Mouse (Mus musculus): ENCODE data around the gene Fcgr3. TPM values are rescaled to one million over a fixed set of nuclear protein-coding genes. Genes with fewer than 3 reads are reported as not detected.
A peak's percentile ranks its signal among the peaks of the same experiment; 100 is the strongest.

Fcgr3 gene
- polyA plus RNA-seq, 1 experiment from 2014 or later, result 10.4 TPM

DNA sequence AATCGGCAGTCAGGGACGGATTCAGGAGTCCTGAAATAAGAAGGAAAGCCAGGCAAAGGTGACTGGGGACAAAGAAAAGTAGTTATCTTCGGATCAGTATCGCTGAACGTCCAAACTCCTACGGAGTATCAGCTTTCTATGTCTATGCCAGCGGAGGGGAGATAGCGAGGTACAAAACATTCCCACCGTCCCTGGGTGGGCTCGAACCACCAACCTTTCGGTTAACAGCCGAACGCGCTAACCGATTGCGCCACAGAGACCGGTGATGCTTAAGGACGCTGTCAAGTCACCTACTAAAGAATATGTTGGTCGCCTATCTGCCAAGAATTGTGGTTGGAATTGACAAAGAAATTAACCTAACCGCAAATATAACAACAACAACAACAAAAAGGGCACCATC, 31.0 kb downstream of the Fcgr3 start:
- Histone ChIP-seq H3K27me3 (peaks cover 31% of the 10 kb centered on the region), H3K4me1 (replicated peaks) (peaks cover 18% of the 10 kb centered on the region), H3K4me3 (peak overlapping the region; percentile 65), H3K9ac (peak overlapping the region; percentile 45), H3K27ac (no peak overlapping the region), H3K9me3 (replicated peaks) (no peaks in the 10 kb centered on the region), H3K36me3 (no peaks in the 10 kb centered on the region), H3K4me2 (peak overlapping the region; percentile 93)
- ATAC-seq (replicated peaks; ENCODE audit: insufficient number of reproducible peaks, insufficient read depth, low FRiP score, low read depth), result peak; percentile 66; the same call in 1 of the 2 replicates
- WGBS, result under 1% methylated on average over 20 of the region's 20 CpGs

GRCm38 (mm10) chr1:171033196-171033595, 31.5 kb downstream of the Fcgr3 start:
- WGBS, result 0% methylated on average over 16 of the region's 16 CpGs
- Histone ChIP-seq H3K4me2 (peak overlapping the region; percentile 93), H3K27me3 (peaks cover 31% of the 10 kb centered on the region), H3K4me1 (replicated peaks) (peaks cover 18% of the 10 kb centered on the region), H3K27ac (no peak overlapping the region), H3K4me3 (peak overlapping the region; percentile 65), H3K36me3 (no peaks in the 10 kb centered on the region), H3K9me3 (replicated peaks) (no peaks in the 10 kb centered on the region), H3K9ac (peak overlapping the region; percentile 45)
- ATAC-seq (replicated peaks; ENCODE audit: insufficient number of reproducible peaks, insufficient read depth, low FRiP score, low read depth), result no peak

- Histone ChIP-seq H3K4me2 (peak overlapping the region; percentile 93), H3K4me1 (replicated peaks) (peaks cover 18% of the 10 kb centered on the region), H3K36me3 (no peaks in the 10 kb centered on the region), H3K27me3 (peaks cover 31% of the 10 kb centered on the region), H3K4me3 (peak overlapping the region; percentile 65), H3K9ac (peak overlapping the region; percentile 45), H3K27ac (no peak overlapping the region), H3K9me3 (replicated peaks) (no peaks in the 10 kb centered on the region)
- ATAC-seq (replicated peaks; ENCODE audit: insufficient number of reproducible peaks, insufficient read depth, low FRiP score, low read depth), result 0 out of 2 replicates have a peak, but pooled peaks have one; percentile 21
- WGBS, result 7% methylated on average over 10 of the region's 10 CpGs
These were observed 32.0 kb downstream of the Fcgr3 start for GRCm38 (mm10) chr1:171032691-171033090.

DNA sequence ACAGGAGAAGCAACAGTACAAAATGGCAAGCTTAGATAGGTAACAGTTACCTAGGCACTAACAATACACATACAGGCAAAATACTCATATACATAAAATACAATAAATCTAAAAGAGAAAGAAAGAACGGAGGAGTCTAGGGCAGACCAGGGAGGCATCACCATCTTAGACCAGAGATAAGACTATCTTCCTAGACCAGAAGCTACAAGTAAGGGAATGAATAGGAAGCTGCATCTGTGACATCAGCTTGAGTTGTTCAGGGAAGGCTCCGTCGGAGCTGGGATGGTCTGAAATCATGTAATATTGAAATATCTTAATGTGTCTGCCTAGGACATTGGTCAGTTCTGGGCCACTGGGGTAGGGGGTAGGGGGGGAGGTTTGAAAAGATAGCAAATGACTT, 33.0 kb downstream of the Fcgr3 start:
- no peaks in the 10 kb centered on the region for H3K36me3 ChIP-seq
- H3K4me3 ChIP-seq, result no peak overlapping the region
- no peaks in the 10 kb centered on the region for H3K9me3 ChIP-seq (replicated peaks)
- H3K27ac ChIP-seq, result no peak overlapping the region
- no peak overlapping the region for H3K9ac ChIP-seq
- no peak overlapping the region for H3K4me2 ChIP-seq
- H3K27me3 ChIP-seq, result peaks cover 31% of the 10 kb centered on the region
- peaks cover 18% of the 10 kb centered on the region for H3K4me1 ChIP-seq (replicated peaks)
- ATAC-seq (replicated peaks; ENCODE audit: insufficient number of reproducible peaks, insufficient read depth, low FRiP score, low read depth), result no peak
- WGBS, result 76% methylated on average over 3 of the region's 3 CpGs

- WGBS, result 69% methylated on average over 7 of the region's 7 CpGs
- no peak for ATAC-seq (replicated peaks; ENCODE audit: insufficient number of reproducible peaks, insufficient read depth, low FRiP score, low read depth)
These were observed 45.3 kb downstream of the Fcgr3 start for GRCm38 (mm10) chr1:171019311-171019950.

DNA sequence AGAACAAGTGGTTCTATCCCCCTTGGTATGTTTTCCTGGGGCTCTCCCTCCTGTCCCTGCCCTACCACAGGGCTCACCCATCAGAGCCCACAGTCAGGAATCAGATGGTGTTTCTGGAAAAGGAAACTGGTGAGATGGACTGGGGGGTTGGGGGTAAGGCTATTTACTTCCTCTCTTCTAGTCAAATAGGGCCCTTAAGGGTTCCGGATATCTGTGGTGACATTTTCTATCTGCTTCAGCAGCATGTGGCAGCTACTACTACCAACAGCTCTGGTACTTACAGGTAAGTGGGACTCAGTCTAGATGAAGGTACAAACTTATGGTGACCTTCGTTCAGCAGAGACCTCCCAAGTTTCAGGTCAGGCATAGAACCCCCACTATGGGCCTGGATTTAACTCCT, 46.0 kb downstream of the Fcgr3 start, which contains the start of gene Fcgr4:
TSS of gene Fcgr4 (plus strand) at position 184 of the 400 bp plus-strand sequence.
- 65% methylated on average over 2 of the region's 2 CpGs for WGBS
- Histone ChIP-seq H3K4me2 (no peak within 1 kb of the TSS), H3K4me3 (no peak within 1 kb of the TSS), H3K36me3 (no peaks in the 10 kb centered on the region), H3K27me3 (no peaks in the 10 kb centered on the region), H3K4me1 (replicated peaks) (no peaks in the 10 kb centered on the region), H3K27ac (no peak within 1 kb of the TSS), H3K9ac (no peak within 1 kb of the TSS), H3K9me3 (replicated peaks) (no peaks in the 10 kb centered on the region)
- no peak for ATAC-seq (replicated peaks; ENCODE audit: insufficient number of reproducible peaks, insufficient read depth, low FRiP score, low read depth)

More at GRCm38 (mm10) chr1:171019311-171019950, 45.3 kb downstream of the Fcgr3 start:
- H3K27ac ChIP-seq, result no peak overlapping the region
- no peaks in the 10 kb centered on the region for H3K27me3 ChIP-seq
- H3K36me3 ChIP-seq, result no peaks in the 10 kb centered on the region
- H3K4me3 ChIP-seq, result no peak overlapping the region
- H3K4me1 ChIP-seq (replicated peaks), result no peaks in the 10 kb centered on the region
- H3K4me2 ChIP-seq, result no peak overlapping the region
- H3K9me3 ChIP-seq (replicated peaks), result no peaks in the 10 kb centered on the region
- no peak overlapping the region for H3K9ac ChIP-seq

DNA sequence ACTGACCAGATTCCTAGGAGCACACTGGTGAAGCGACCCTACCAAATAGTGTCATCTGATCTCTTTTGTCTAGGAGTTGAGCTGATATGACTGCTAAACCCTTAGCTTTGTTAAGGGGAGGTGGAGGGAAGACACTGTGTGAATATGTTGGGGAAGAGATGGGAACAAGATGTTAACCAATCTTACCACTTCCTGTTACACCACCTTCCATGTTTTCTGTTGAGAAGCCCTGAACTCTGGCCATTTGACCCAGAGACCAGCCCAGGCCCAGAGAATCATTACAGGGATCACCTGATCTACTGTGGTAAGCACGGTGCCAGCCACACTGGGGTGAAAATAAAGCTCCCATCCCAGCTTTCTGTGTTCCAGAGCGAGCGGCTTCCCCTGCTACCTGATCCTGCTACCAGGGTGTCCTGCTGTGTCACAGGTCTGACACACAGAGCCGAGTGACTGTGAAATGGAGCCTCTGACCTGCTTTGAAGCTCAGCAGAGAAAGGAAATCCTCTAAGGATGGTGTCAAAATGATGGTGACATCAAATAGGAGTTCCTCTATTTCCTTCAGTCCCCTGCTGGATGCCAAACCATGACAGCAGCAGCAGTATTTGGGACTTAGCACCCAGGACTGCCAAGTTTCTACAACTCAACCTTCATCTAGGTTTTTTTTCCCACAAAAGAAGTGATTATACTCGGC, 47.1 kb downstream of the Fcgr3 start:
- WGBS, result 43% methylated on average over 6 of the region's 6 CpGs
- H3K4me3 ChIP-seq, result no peak overlapping the region
- no peak overlapping the region for H3K9ac ChIP-seq
- no peaks in the 10 kb centered on the region for H3K4me1 ChIP-seq (replicated peaks)
- H3K27me3 ChIP-seq, result no peaks in the 10 kb centered on the region
- no peaks in the 10 kb centered on the region for H3K36me3 ChIP-seq
- H3K4me2 ChIP-seq, result no peak overlapping the region
- no peaks in the 10 kb centered on the region for H3K9me3 ChIP-seq (replicated peaks)
- ATAC-seq (replicated peaks; ENCODE audit: insufficient number of reproducible peaks, insufficient read depth, low FRiP score, low read depth), result no peak
- H3K27ac ChIP-seq, result no peak overlapping the region

DNA sequence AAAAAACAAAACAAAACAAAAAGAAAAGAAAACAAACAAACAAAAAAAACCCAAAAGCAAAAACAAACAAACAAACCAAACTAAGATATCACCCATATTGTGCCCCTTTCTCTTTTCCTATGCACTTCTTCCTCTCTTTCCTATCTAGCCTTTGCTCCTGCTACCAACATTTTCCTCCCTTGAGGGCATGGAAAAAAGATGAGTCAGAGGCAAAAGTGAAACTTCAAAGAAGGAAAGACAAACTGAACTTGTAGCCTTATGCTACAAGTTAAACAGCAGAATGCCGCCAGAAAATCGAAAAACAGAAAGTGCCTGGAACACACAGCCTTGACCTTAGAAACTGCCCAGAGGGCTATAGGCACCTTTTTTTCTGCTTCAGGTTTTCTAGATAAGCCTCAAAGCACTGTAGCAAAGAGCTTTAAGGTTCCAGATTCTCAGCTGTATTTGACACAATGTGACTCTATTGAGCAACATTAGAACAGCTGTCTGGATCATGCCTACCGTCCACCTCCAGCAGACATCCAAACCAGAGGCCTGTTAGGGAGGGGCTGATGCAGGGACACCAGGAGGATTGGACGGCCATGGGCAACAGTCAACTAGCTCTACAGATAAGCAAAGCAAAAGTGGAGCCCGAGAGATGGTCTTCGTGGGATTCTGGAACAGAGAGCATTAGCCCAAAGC, 47.9 kb downstream of the Fcgr3 start:
- no peak for ATAC-seq (replicated peaks; ENCODE audit: insufficient number of reproducible peaks, insufficient read depth, low FRiP score, low read depth)
- H3K4me2 ChIP-seq, result no peak overlapping the region

DNA sequence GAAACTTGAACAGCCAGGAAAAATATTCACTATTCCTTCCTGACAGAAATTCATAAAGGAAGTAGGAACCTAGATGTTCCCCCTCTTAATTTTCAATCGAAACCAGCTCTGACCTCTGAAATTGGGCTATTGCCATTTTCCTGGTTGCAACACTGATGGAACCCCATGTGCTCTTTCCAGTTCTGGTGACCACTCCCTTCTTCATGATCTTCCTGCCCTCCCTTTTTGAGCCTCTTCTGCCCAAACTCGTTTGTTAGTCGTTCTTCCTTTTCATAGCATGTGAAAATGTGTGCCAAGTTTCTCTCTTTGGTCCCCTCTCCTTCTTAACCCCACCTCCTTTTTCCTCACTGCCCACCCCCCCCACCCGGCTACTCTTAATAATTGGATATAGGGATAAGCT, 53.0 kb downstream of the Fcgr3 start:
- no peak overlapping the region for H3K27ac ChIP-seq
- no peak overlapping the region for H3K4me2 ChIP-seq
- H3K4me3 ChIP-seq, result no peak overlapping the region
- 75% methylated on average over 4 of the region's 4 CpGs for WGBS
- no peaks in the 10 kb centered on the region for H3K9me3 ChIP-seq (replicated peaks)
- H3K9ac ChIP-seq, result no peak overlapping the region
- no peaks in the 10 kb centered on the region for H3K36me3 ChIP-seq
- ATAC-seq (replicated peaks; ENCODE audit: insufficient number of reproducible peaks, insufficient read depth, low FRiP score, low read depth), result no peak
- no peaks in the 10 kb centered on the region for H3K27me3 ChIP-seq
- H3K4me1 ChIP-seq (replicated peaks), result no peaks in the 10 kb centered on the region

More for the DNA sequence above, 47.9 kb downstream of the Fcgr3 start:
- Histone ChIP-seq H3K36me3 (no peaks in the 10 kb centered on the region), H3K4me3 (no peak overlapping the region), H3K9ac (no peak overlapping the region), H3K27ac (no peak overlapping the region), H3K27me3 (no peaks in the 10 kb centered on the region), H3K4me1 (replicated peaks) (no peaks in the 10 kb centered on the region), H3K9me3 (replicated peaks) (no peaks in the 10 kb centered on the region)
- WGBS, result 61% methylated on average over 6 of the region's 6 CpGs

GRCm38 (mm10) chr1:171006905-171007304, 57.8 kb downstream of the Fcgr3 start:
- no peaks in the 10 kb centered on the region for H3K4me1 ChIP-seq (replicated peaks)
- no peak for ATAC-seq (replicated peaks; ENCODE audit: insufficient number of reproducible peaks, insufficient read depth, low FRiP score, low read depth)
- no peak overlapping the region for H3K27ac ChIP-seq
- H3K9me3 ChIP-seq (replicated peaks), result no peaks in the 10 kb centered on the region
- WGBS, result 74% methylated on average over 2 of the region's 2 CpGs
- no peak overlapping the region for H3K4me3 ChIP-seq
- H3K9ac ChIP-seq, result no peak overlapping the region
- no peaks in the 10 kb centered on the region for H3K27me3 ChIP-seq
- no peak overlapping the region for H3K4me2 ChIP-seq
- H3K36me3 ChIP-seq, result no peaks in the 10 kb centered on the region

- WGBS, result 76% methylated on average over 4 of the region's 4 CpGs
- Histone ChIP-seq H3K4me1 (replicated peaks) (no peaks in the 10 kb centered on the region), H3K4me2 (no peak overlapping the region), H3K27me3 (no peaks in the 10 kb centered on the region), H3K9me3 (replicated peaks) (no peaks in the 10 kb centered on the region), H3K27ac (no peak overlapping the region), H3K4me3 (no peak overlapping the region), H3K36me3 (no peaks in the 10 kb centered on the region), H3K9ac (no peak overlapping the region)
- ATAC-seq (replicated peaks; ENCODE audit: insufficient number of reproducible peaks, insufficient read depth, low FRiP score, low read depth), result no peak
These were observed 58.4 kb downstream of the Fcgr3 start for GRCm38 (mm10) chr1:171006335-171006734.
